Mouse (Mus musculus): ENCODE measurements at regions not wholly inside any gene's neighbourhood (a gene's known extent, or its start where the extent isn't known, plus 50 kb on each side); places are given as distances from the start of the nearest gene placed in this dataset.

DNA sequence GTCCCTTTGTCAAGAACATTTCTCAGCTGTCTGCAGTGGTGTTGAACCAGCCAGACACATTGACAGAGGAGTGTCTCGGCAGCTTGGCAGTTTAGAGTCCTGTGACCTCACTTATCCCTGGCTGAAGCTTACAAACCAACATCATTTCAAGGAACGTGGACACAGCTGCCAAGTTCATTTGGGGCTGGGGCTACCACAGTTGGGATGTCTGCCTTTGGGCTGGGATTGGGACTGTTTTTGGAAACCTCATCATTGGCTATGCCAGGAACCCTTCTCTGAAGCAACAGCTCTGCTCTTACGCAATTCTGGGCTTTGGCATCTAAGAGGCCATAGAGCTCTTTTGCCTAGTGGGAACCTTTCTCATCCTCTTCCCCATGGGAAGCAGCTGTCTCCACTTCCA, 200.4 kb downstream of the Gm15262 start:
- ATAC-seq (ENCODE audit: low TSS enrichment): no peak

GRCm38 (mm10) chrX:161511341-161511740, 205.5 kb upstream of the Rai2 start:
- no peak for ATAC-seq (ENCODE audit: low TSS enrichment)

GRCm38 (mm10) chrX:161523432-161524256, 193.2 kb upstream of the Rai2 start:
- ATAC-seq (ENCODE audit: low TSS enrichment): no peak

DNA sequence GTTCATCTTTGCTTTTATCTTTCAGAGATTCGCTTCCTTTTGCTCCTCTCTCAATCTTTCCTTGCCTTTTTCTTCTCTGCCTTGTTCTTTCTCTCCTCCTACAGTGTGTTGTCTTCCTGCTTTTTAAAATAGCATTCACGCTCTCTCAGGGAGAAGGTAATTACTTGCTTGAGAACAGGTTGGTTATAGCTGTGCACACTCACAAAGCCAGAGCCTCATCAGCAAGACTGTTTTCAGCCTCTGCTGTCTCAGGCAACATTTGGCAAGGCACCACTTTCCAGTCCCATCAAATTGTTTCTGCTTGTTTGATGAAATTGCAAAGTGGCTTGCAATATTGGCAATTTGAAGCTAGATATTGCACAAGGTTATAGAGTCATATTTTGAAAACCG, 192.6 kb upstream of the Rai2 start:
- peak; percentile 52; the same call in 1 of the 2 replicates for ATAC-seq (ENCODE audit: low TSS enrichment)

- no peak for ATAC-seq (ENCODE audit: low TSS enrichment)
These were observed 179.6 kb upstream of the Rai2 start for GRCm38 (mm10) chrX:161537290-161537689.

GRCm38 (mm10) chrX:161556896-161557295, 160.0 kb upstream of the Rai2 start:
- no peak for ATAC-seq (ENCODE audit: low TSS enrichment)

DNA sequence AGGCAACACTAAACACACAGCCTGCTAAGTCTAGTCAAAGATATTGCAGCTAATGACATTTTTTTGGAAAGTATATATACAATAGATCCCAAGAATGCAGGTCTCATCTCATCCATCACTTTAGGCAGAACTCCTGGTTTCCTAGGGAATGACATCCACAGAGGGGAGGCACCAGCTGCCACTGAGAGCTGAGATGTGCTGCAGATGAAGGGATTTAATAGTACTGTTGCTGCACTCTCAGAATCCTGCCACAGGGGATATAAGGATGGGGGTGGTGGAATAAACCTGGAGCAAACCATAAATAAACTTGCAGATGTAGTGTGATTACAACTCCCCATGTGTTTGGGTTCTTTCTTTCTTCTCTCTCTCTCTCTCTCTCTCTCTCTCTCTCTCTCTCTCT, 158.4 kb upstream of the Rai2 start:
- no peak for ATAC-seq (ENCODE audit: low TSS enrichment)

DNA sequence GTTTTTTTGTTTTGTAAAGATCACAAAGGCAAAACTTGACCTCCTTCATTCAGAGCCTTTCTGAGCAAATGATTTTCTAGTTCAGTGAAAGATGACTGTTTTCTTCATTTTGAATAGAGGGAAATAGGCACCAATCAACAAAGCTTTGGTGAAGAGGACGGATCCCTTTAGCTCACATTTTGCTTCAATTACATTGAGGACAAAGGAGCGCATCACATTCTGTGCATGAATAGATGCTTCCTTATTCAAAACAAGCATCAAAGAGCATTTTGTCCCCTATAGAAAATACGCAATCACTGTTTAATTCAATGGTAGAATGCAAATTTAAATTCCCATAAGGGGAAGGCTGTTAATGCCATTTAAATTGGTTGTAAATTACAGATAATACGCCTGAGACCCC, 150.4 kb upstream of the Rai2 start:
- ATAC-seq (ENCODE audit: low TSS enrichment): no peak

- ATAC-seq (ENCODE audit: low TSS enrichment): peak; percentile 96
These were observed 134.7 kb upstream of the Rai2 start for GRCm38 (mm10) chrX:161582019-161582659.

DNA sequence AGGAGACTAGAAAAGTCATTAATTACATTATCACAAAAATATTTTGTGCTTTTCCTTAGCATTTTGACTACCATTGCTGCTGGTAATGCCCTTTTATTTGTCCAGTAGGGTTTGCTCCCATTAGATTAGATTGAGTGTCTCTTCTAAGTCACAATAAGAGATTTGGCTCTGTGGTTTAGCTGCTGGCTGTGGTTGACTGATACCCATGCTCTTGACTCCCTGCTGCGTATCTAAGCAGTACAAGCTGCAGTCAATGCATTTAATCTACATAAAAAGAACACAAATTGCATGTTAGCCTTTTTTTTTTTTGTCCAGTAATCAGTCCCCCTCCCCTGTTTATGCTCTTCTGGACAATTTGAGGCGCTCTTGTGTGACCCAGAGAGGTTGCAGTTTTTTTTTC, 133.0 kb upstream of the Rai2 start:
- ATAC-seq (ENCODE audit: low TSS enrichment): no peak

DNA sequence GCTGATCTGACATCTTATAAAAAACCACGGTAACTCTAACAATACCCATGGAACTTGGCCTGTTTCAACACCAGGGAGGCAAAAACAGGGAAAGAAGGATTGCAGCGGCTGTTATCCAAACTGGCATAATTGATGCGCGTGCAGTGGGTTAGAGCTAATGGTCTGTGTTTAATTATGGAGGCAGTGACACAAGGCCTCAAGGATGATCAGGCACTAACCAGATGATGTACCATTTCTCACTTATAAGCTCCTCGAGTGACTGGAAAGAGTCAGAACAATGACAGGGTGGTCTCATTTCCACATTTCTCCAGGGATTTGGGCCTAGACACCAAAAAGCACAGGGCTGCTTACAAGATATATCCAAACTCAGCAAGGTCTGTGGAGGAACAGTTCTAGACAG, 83.0 kb upstream of the Rai2 start:
- ATAC-seq (ENCODE audit: low TSS enrichment): no peak

GRCm38 (mm10) chrX:161634342-161634741, 82.5 kb upstream of the Rai2 start:
- ATAC-seq (ENCODE audit: low TSS enrichment): peak; percentile 89

DNA sequence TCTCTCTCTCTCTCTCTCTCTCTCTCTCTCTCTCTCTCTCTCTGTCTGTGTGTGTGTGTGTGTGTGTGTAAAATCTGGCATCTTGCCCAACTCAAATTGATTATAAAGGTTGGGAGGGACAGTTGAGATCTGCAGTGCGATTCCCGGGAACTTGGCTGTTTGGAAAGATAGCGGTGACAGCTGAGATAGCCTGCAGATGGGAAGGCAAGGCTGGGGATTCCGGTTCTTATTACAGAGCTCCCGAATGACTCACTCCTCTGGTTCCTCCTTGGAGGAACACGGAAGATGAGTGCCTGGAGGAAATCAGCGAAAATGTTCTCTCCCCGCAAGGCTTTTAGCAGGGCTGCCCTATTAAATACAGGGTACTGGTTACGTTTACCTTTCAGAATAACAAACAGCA, 81.2 kb upstream of the Rai2 start:
- ATAC-seq (ENCODE audit: low TSS enrichment): peak; percentile 99

GRCm38 (mm10) chrX:161653106-161653505, 63.8 kb upstream of the Rai2 start:
- ATAC-seq (ENCODE audit: low TSS enrichment): no peak

GRCm38 (mm10) chrX:161660106-161660505, 56.8 kb upstream of the Rai2 start:
- ATAC-seq (ENCODE audit: low TSS enrichment): no peak

- no peak for ATAC-seq (ENCODE audit: low TSS enrichment)
These were observed 54.9 kb upstream of the Rai2 start for GRCm38 (mm10) chrX:161661936-161662335.
